Mouse (Mus musculus): Measurements from ENCODE around the gene Tbc1d19.

The Tbc1d19 gene

GRCm38 (mm10) chr5:53948606-53949266, 139.3 kb downstream of the Tbc1d19 start:
- in situ Hi-C loops (cut with MboI, MseI) = no loop called here

DNA sequence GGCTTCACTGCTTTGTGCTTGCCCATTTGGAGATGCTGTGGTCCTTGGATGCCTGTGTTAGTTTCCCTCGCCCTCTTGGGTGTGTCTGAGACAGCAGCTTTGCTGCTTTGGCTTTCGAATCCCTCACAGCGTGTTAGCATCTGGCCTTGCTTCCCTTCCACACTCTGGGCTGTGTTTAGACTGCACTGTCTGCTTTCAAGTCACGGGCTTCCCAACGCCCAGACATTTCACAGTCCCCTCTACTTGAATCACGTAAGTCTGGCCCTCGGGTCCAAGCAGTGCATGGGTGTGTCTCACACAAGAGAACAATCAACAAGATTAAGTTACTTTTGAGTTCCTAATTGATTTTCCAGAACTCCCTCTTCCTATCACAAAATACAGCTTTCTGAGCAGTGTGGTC, 140.8 kb downstream of the Tbc1d19 start:
- in situ Hi-C loops (cut with MboI, MseI) = no loop called here

DNA sequence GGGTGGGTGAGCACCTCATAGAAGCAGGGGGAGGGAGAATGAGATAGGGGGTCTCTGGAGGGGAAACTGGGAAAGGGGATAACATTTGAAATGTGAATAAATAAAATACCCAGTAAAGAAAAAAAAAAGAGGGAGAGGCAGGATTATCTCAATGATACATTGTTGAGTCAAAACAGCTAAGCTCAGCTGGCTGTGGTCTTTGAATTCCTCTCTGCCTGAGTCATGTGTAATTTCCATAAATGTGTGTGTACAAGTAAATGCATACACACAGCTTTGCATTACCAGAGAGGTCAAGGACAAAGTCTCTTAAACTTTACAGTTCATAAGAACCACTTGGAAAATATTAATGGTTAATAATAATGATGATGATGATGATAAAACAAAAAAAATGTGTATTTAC, 143.8 kb downstream of the Tbc1d19 start:
- in situ Hi-C loops (cut with MboI, MseI) = no loop called here
